ENCODE assay signal across 9 mouse cellular contexts in the genomic region with DNA sequence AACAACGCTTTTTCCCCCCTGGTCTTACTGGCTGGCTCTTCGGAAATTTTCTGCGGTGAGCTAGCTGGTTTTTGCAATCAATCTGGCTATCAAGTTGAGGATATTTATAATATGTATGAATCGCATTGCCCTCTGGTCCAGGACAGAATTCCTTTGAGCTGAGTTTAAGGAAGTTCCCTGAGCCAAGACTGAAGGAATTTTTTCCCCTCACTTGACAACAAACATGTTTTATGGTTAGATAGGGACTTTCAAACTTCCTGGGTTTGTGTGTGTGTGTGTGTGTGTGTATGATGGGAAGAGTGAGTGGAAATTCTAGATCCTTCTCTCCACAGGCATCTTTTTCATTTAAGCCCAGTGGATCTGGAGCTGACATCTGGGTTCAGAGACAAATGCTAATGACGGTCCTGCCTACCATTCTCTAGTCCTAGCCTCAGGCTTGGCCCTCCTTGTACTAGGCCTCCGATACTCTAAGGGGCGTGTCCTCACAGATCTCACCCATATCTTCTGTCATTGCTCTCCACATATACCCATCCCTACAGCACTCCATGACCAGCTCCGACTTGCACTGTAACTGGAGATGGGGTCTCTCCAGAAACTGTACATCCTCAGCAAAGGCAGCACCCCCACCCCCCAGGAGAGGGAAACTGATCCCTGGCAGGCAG. TPM values are rescaled to one million over a fixed set of nuclear protein-coding genes. Genes with fewer than 3 reads are reported as not detected.
DNase-seq lines count a peak whose midpoint lies in the region; ATAC-seq and TF ChIP-seq lines count a peak whose summit lies in the region.
"Had no signal": no experiment of that assay in that cellular context is flagged by ENCODE, and none has a peak within 500 bp of the region (broad histone marks: within the 10 kb centered on the region; RNA-seq: fewer than 3 reads in every experiment).

No protein-coding gene starts in this region.

- no peaks in the 10 kb centered on the region for H3K27me3 ChIP-seq in C2C12 (ENCODE audit: control insufficient read depth, insufficient read depth, insufficient read length)
- peaks cover 22% of the 10 kb centered on the region for H3K27me3 ChIP-seq in erythroblast, embryonic 14.5 days (ENCODE audit: control insufficient read depth)
- H3K27me3 ChIP-seq in liver, adult 2 months (ENCODE audit: control insufficient read depth, insufficient read depth, low read length): no peaks in the 10 kb centered on the region
- no peaks in the 10 kb centered on the region for H3K27me3 ChIP-seq in midbrain, embryonic 14.5 days (ENCODE audit: control insufficient read depth, insufficient read depth, low read length)
- H3K27me3 ChIP-seq: limb, embryonic 15.5 days had no signal

- no peaks in the 10 kb centered on the region for H3K79me2 ChIP-seq in C2C12 (ENCODE audit: control insufficient read depth, insufficient read depth)
- no peaks in the 10 kb centered on the region for H3K79me2 ChIP-seq in liver, adult 2 months (ENCODE audit: control insufficient read depth, insufficient read depth, low read length)

- H3K9me3 ChIP-seq in erythroblast, embryonic 14.5 days (ENCODE audit: control insufficient read depth, low read length): no peaks in the 10 kb centered on the region
- no peaks in the 10 kb centered on the region for H3K9me3 ChIP-seq in midbrain, embryonic 14.5 days (ENCODE audit: control insufficient read depth, low read length)
- H3K9me3 ChIP-seq: limb, embryonic 15.5 days had no signal

- DNase-seq in gastrocnemius, postnatal 14 days: peak; percentile 5
- no peak for DNase-seq in gastrocnemius, postnatal 25 days
- peak; percentile 31 for DNase-seq in liver, adult 2 months (ENCODE audit: extremely low read depth, low read depth, low spot score)
- no peak for DNase-seq in natural killer cell, adult 2 months (ENCODE audit: low spot score in 2 of 2)
- no peak for DNase-seq in midbrain, embryonic 14.5 days
- no peak for DNase-seq in left cerebral cortex, postnatal 36 days (ENCODE audit: low spot score in 2 of 2)

- H3K36me3 ChIP-seq in C2C12 (ENCODE audit: control insufficient read depth, insufficient read depth): peaks cover 5% of the 10 kb centered on the region
- peaks cover 39% of the 10 kb centered on the region for H3K36me3 ChIP-seq in erythroblast, embryonic 14.5 days (ENCODE audit: control insufficient read depth)
- peaks cover 4% of the 10 kb centered on the region; the same call in 1 of the 2 replicates for H3K36me3 ChIP-seq in liver, adult 2 months (ENCODE audit: control insufficient read depth, insufficient read depth, low read length)
- H3K36me3 ChIP-seq in midbrain, embryonic 14.5 days (ENCODE audit: control insufficient read depth, insufficient read depth, low read length): no peaks in the 10 kb centered on the region

- H3ac ChIP-seq in C2C12 (ENCODE audit: control insufficient read depth, insufficient read length, low read depth): no peak overlapping the region

- TF ChIP-seq CTCF in C2C12 (IDR thresholded peaks at IDR 0.05; ENCODE audit: control insufficient read depth, insufficient read depth, insufficient read length): no peak
- TF ChIP-seq CTCF in liver, adult 2 months (IDR thresholded peaks at IDR 0.05; ENCODE audit: low read depth, low read length): no peak

- H3K79me3 ChIP-seq in C2C12 (ENCODE audit: low read depth): no peaks in the 10 kb centered on the region

- H3K4me3 ChIP-seq in C2C12 (ENCODE audit: insufficient read depth, poor library complexity, severe bottlenecking): no peak overlapping the region
- H3K4me3 ChIP-seq in erythroblast, embryonic 14.5 days (replicated peaks): peak overlapping the region; percentile 16
- no peak overlapping the region for H3K4me3 ChIP-seq in liver, adult 2 months (ENCODE audit: insufficient read depth, low read depth, low read length)
- no peak overlapping the region for H3K4me3 ChIP-seq in midbrain, embryonic 14.5 days (replicated peaks; ENCODE audit: low read depth, low read length)
- H3K4me3 ChIP-seq: limb, embryonic 15.5 days had no signal

- peaks cover 67% of the 10 kb centered on the region for H3K4me1 ChIP-seq in erythroblast, embryonic 14.5 days (ENCODE audit: control insufficient read depth)
- H3K4me1 ChIP-seq in liver, adult 2 months (ENCODE audit: control insufficient read depth, insufficient read depth, low read length): no peaks in the 10 kb centered on the region
- H3K4me1 ChIP-seq in midbrain, embryonic 14.5 days (ENCODE audit: control insufficient read depth, insufficient read depth, low read length): peaks cover 4% of the 10 kb centered on the region; the same call in 1 of the 2 replicates

- H3K4me2 ChIP-seq in midbrain, embryonic 14.5 days (ENCODE audit: low read length): no peak overlapping the region
- H3K4me2 ChIP-seq: limb, embryonic 15.5 days had no signal

- H3K9ac ChIP-seq in liver, adult 2 months (ENCODE audit: low read depth, low read length): no peak overlapping the region
- H3K9ac ChIP-seq in midbrain, embryonic 14.5 days (replicated peaks; ENCODE audit: low read length): no peak overlapping the region
- H3K9ac ChIP-seq: limb, embryonic 15.5 days had no signal

- no peak for TF ChIP-seq POLR2A in liver, adult 2 months (IDR thresholded peaks at IDR 0.05; ENCODE audit: extremely low read depth, insufficient read depth, low read length)

- H3K27ac ChIP-seq in liver, adult 2 months (replicated peaks; ENCODE audit: insufficient read depth, low read depth, low read length): no peak overlapping the region
- no peak overlapping the region for H3K27ac ChIP-seq in midbrain, embryonic 14.5 days (replicated peaks; ENCODE audit: low read depth, low read length)
- H3K27ac ChIP-seq: limb, embryonic 15.5 days had no signal

- ATAC-seq in midbrain, embryonic 14.5 days (ENCODE audit: low FRiP score, low TSS enrichment): no peak

- 63% methylated on average over 8 of the region's 8 CpGs for WGBS in liver, adult 2 months
- 54% methylated on average over 8 of the region's 8 CpGs for WGBS in midbrain, embryonic 14.5 days

- intact Hi-C loops in gastrocnemius, postnatal 14 days (cut with DNase I; ENCODE audit: low total_unique reads): no loop called here
- intact Hi-C loops in left cerebral cortex, postnatal 36 days (cut with DNase I): no loop called here

TF ChIP-seq in C2C12, 6 proteins besides CTCF, POLR2A, EP300 and RAD21:
- TF ChIP-seq MYOG (IDR thresholded peaks at IDR 0.05; ENCODE audit: control insufficient read depth, extremely low read depth, insufficient read length) (no peak), MAX (IDR thresholded peaks at IDR 0.05) (no peak), CEBPB (IDR thresholded peaks at IDR 0.05; ENCODE audit: low read depth) (peak; percentile 68)

RNA-seq across cellular contexts. Expression of a gene that starts 10.5 kb away (rescaled TPM):
- total RNA-seq in gastrocnemius, postnatal 14 days (2021): 1 to 10 TPM; 3.1 to 5.8 TPM
- 1 to 10 TPM; 4.2 to 4.6 TPM for total RNA-seq in gastrocnemius, postnatal 25 days (2021)
- polyA plus RNA-seq in C2C12 (2012; fragmentation: generic; extraction: Trizol): 0.07 TPM
- not detected in 2 replicates for polyA plus RNA-seq in erythroblast, embryonic 14.5 days (2012)
- total RNA-seq in liver, adult 2 months (2014; rRNA removed): 0.07 TPM in 1 of 2 replicates, not detected in the other
- polyA plus RNA-seq in liver, adult 2 months (2012; rRNA removed): not detected in 2 replicates
- 51.6 and 96.9 TPM in 2 replicates for polyA plus RNA-seq in midbrain, embryonic 14.5 days (2014; fragmentation: Nextera tagmentation; extraction: Ambion mirVana)
- 10 to 100 TPM; 75.1 to 80.7 TPM for total RNA-seq in left cerebral cortex, postnatal 36 days (2021)

RNA-seq across cellular contexts. Expression of a gene that starts 10.5 kb away (rescaled TPM):
- 10 to 100 TPM; 58.1 to 77.5 TPM for total RNA-seq in gastrocnemius, postnatal 14 days (2021)
- 10 to 100 TPM; 29.4 to 35.7 TPM for total RNA-seq in gastrocnemius, postnatal 25 days (2021)
- polyA plus RNA-seq in C2C12 (2012; fragmentation: generic; extraction: Trizol): 10.3 TPM
- not detected in 2 replicates for polyA plus RNA-seq in erythroblast, embryonic 14.5 days (2012)
- 1.4 and 1.5 TPM in 2 replicates for total RNA-seq in liver, adult 2 months (2014; rRNA removed)
- 6.8 and 7.7 TPM in 2 replicates for polyA plus RNA-seq in liver, adult 2 months (2012; rRNA removed)
- polyA plus RNA-seq in midbrain, embryonic 14.5 days (2014; fragmentation: Nextera tagmentation; extraction: Ambion mirVana): 2.4 and 16.6 TPM in 2 replicates
- 10 to 100 TPM; 13.8 to 16.8 TPM for total RNA-seq in left cerebral cortex, postnatal 36 days (2021)

RNA-seq across cellular contexts. Expression of a gene that starts 34.9 kb away (rescaled TPM):
- 1 to 10 TPM; 5.2 to 7.5 TPM for total RNA-seq in gastrocnemius, postnatal 14 days (2021)
- 1 to 10 TPM; 3.5 to 4.6 TPM for total RNA-seq in gastrocnemius, postnatal 25 days (2021)
- 24.3 TPM for polyA plus RNA-seq in C2C12 (2012; fragmentation: generic; extraction: Trizol)
- 6.8 and 10.8 TPM in 2 replicates for polyA plus RNA-seq in erythroblast, embryonic 14.5 days (2012)
- total RNA-seq in liver, adult 2 months (2014; rRNA removed): 7.4 and 8.9 TPM in 2 replicates
- polyA plus RNA-seq in liver, adult 2 months (2012; rRNA removed): 13.8 and 15.2 TPM in 2 replicates
- polyA plus RNA-seq in midbrain, embryonic 14.5 days (2014; fragmentation: Nextera tagmentation; extraction: Ambion mirVana): 3.8 and 3.9 TPM in 2 replicates
- total RNA-seq in left cerebral cortex, postnatal 36 days (2021): 10 to 100 TPM; 13.7 to 17.5 TPM

RNA-seq across cellular contexts. Expression of a gene that starts 38.3 kb away (rescaled TPM):
- 1 to 10 TPM; 7.0 to 8.7 TPM for total RNA-seq in gastrocnemius, postnatal 14 days (2021)
- total RNA-seq in gastrocnemius, postnatal 25 days (2021): 1 to 10 TPM; 6.5 to 8.8 TPM
- polyA plus RNA-seq in C2C12 (2012; fragmentation: generic; extraction: Trizol): 13.4 TPM
- 0.10 TPM in 1 of 2 replicates, not detected in the other for polyA plus RNA-seq in erythroblast, embryonic 14.5 days (2012)
- total RNA-seq in liver, adult 2 months (2014; rRNA removed): 5.4 and 5.8 TPM in 2 replicates
- 7.8 and 8.1 TPM in 2 replicates for polyA plus RNA-seq in liver, adult 2 months (2012; rRNA removed)
- polyA plus RNA-seq in midbrain, embryonic 14.5 days (2014; fragmentation: Nextera tagmentation; extraction: Ambion mirVana): 96.4 and 115 TPM in 2 replicates
- total RNA-seq in left cerebral cortex, postnatal 36 days (2021): 10 to 100 TPM; 64.6 to 72.4 TPM

Comparison
In these comparisons a context has a peak if more than half of its experiments do, and no peak if none do; other contexts are left out.
1. DNase-seq: peak in gastrocnemius, postnatal 14 days (single experiment) and liver, adult 2 months (single experiment); none in gastrocnemius, postnatal 25 days (single experiment), natural killer cell, adult 2 months (0 of 2), midbrain, embryonic 14.5 days (single experiment) and left cerebral cortex, postnatal 36 days (0 of 2).
2. RNA of a gene that starts 10.5 kb away (total RNA-seq): 75.1 to 80.7 TPM in left cerebral cortex, postnatal 36 days; 3.1 to 5.8 TPM in gastrocnemius, postnatal 14 days, 4.2 to 4.6 TPM in gastrocnemius, postnatal 25 days and 0.07 TPM in liver, adult 2 months; every median in the first group is over 10 times any median in the second.